Mouse (Mus musculus) induced T-regulatory cell, adult 2 months (primary cell): ENCODE results near the gene Defb22.

ENCODE experiments used
- DNase-seq: peaks from one replicate; pipeline ENCODE4 v3.0.0-alpha.2; 2012; ENCODE audit warnings: low read depth

Defb22 gene

GRCm38 (mm10) chr2:152490038-152490437, at the start of gene Defb22:
Gene Defb22 (minus strand): TSS chr2:152490138.
- DNase-seq = no peak

- DNase-seq = no peak
These were observed 28.0 kb upstream of the Defb22 start, which contains the start of gene Defb28 for GRCm38 (mm10) chr2:152517981-152518380. Gene Defb28 (plus strand): TSS chr2:152518255.

- DNase-seq = no peak
These were observed 26.1 kb upstream of the Defb22 start for GRCm38 (mm10) chr2:152516084-152516483.

- DNase-seq = no peak
These were observed 21.7 kb upstream of the Defb22 start, which contains the start of gene Defb26 for GRCm38 (mm10) chr2:152511592-152511991. Gene Defb26 (minus strand): TSS chr2:152511692.

- DNase-seq = no peak
These were observed 14.0 kb upstream of the Defb22 start for GRCm38 (mm10) chr2:152503950-152504349.

- peak; percentile 24 for DNase-seq
These were observed 10.9 kb upstream of the Defb22 start for GRCm38 (mm10) chr2:152500863-152501229.

- DNase-seq = no peak
These were observed 10.4 kb upstream of the Defb22 start for GRCm38 (mm10) chr2:152500204-152500862.

- DNase-seq = no peak
These were observed 8.1 kb upstream of the Defb22 start for GRCm38 (mm10) chr2:152498020-152498419.

- no peak for DNase-seq
These were observed 3.2 kb upstream of the Defb22 start for GRCm38 (mm10) chr2:152493151-152493550.

- DNase-seq = peak; percentile 43
These were observed 2.9 kb downstream of the Defb22 start for GRCm38 (mm10) chr2:152487024-152487423.

GRCm38 (mm10) chr2:152481726-152482125, 8.2 kb downstream of the Defb22 start:
- DNase-seq = no peak

- DNase-seq = peak; percentile 36
These were observed 9.1 kb downstream of the Defb22 start for GRCm38 (mm10) chr2:152480881-152481280.

- DNase-seq = no peak
These were observed 13.2 kb downstream of the Defb22 start, which contains the start of gene Defb20 for GRCm38 (mm10) chr2:152476763-152477162. Gene Defb20 (plus strand): TSS chr2:152477063.

GRCm38 (mm10) chr2:152472434-152472833, 17.5 kb downstream of the Defb22 start:
- no peak for DNase-seq

GRCm38 (mm10) chr2:152470973-152471372, 19.0 kb downstream of the Defb22 start:
- peak; percentile 77 for DNase-seq

GRCm38 (mm10) chr2:152464570-152465150, 25.3 kb downstream of the Defb22 start, which contains the start of gene Defb23:
Gene Defb23 (minus strand): TSS chr2:152464620.
- DNase-seq = no peak

- no peak for DNase-seq
These were observed 30.7 kb downstream of the Defb22 start for GRCm38 (mm10) chr2:152459241-152459640.

- no peak for DNase-seq
These were observed 37.7 kb downstream of the Defb22 start for GRCm38 (mm10) chr2:152452101-152452781.

- peak; percentile 65 for DNase-seq
These were observed 39.7 kb downstream of the Defb22 start for GRCm38 (mm10) chr2:152450241-152450640.

- no peak for DNase-seq
These were observed 42.5 kb downstream of the Defb22 start for GRCm38 (mm10) chr2:152447461-152447860.

GRCm38 (mm10) chr2:152446642-152447041, 43.3 kb downstream of the Defb22 start:
- DNase-seq = no peak

GRCm38 (mm10) chr2:152443281-152443680, 46.7 kb downstream of the Defb22 start:
- no peak for DNase-seq

GRCm38 (mm10) chr2:152442322-152442721, 47.6 kb downstream of the Defb22 start:
- no peak for DNase-seq
